Mouse (Mus musculus): Measurements from ENCODE around the gene Gm42791. TPM values are rescaled to one million over a fixed set of nuclear protein-coding genes. Genes with fewer than 3 reads are reported as not detected.

Gene Gm42791
- 1 to 10 TPM in 1 of 2 experiments, not detected in 1; 1.2 TPM for total RNA-seq (2023)

DNA sequence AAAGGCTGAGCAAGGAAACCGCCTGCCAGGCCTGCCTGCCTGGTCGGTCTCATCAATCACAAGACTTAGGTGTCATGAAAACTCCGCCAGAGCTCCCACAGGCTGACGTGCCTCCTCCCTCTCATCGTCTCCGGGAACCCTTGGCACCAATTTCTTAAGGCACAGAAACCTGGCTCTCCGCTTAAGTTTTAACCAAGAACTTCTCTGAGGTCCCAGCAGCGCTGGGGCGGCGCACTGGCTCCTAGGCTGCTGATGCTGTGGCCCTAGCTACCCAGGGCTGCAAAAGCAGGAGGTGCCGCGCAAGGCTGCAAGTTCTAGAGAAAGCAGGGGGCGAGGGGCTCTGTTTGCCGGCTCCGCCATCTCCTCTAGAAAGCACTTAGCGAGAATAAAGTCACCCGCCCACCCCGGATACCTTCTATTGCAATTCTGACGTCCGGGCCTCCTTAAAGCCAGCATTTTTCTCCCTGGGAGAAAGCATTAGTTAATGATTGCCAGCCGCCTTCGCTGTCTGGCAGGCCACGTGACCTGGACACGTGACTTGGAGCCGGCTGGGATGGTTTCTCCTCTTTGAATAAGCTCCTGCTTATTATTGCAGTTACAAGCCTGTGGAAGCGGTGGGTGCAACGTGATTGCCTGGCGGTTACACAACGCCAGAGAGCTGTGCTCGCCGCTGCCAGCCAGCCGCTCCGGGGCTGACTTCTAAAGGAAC lies at the start of gene Gm42791:
Gene Gm42791 (minus strand): TSS at position 442 of the 709 bp plus-strand sequence.

GRCm38 (mm10) chr5:148929116-148929449 lies 65.9 kb downstream of the Gm42791 start, which contains the start of gene Katnal1:
Katnal1 (minus strand) TSS chr5:148929320.

Other genes with a start within 250 kb of the Gm42791 start
- gene Katnal1, start 65.8 kb downstream of the Gm42791 start, total RNA-seq (2023) = 1 to 10 TPM; 1.7 to 2.9 TPM
- 10 to 100 TPM; 33.1 to 35.1 TPM for gene Uspl1, start 189.2 kb upstream of the Gm42791 start, total RNA-seq (2023)
- gene Hmgb1, start 189.3 kb upstream of the Gm42791 start, total RNA-seq (2023) = 100 to 1,000 TPM; 177 to 211 TPM

All from monocyte, adult 59 days (primary cell).